Mouse (Mus musculus) midbrain, embryonic 12.5 days (tissue): Measurements from ENCODE around the gene Hilpda. TPM values are rescaled to one million over a fixed set of nuclear protein-coding genes. Genes with fewer than 3 reads are reported as not detected.

Experiments used
- ATAC-seq: fragments of 200-750 bp; cut with Nextera tagmentation; 2 replicates; pipeline ENCODE4 v1.8.0; 2017; ENCODE audit warnings: low read depth, moderate TSS enrichment, moderate library complexity; ENCODE audit not compliant: low FRiP score
- H3K27ac ChIP-seq: fragments of 300-500 bp; sonication (generic); replicated peaks from 2 replicates; pipeline ENCODE4 v1.5.1; 2016; ENCODE audit warnings: mild to moderate bottlenecking
- H3K27me3 ChIP-seq: fragments of 300-500 bp; sonication (generic); 2 replicates; pipeline ENCODE4 v1.6.1; 2016; ENCODE audit warnings: mild to moderate bottlenecking
- H3K36me3 ChIP-seq: fragments of 300-500 bp; sonication (generic); 2 replicates; pipeline ENCODE4 v1.6.1; 2016
- H3K4me1 ChIP-seq: fragments of 300-500 bp; sonication (generic); 2 replicates; pipeline ENCODE4 v1.6.1; 2016
- H3K4me2 ChIP-seq: fragments of 300-500 bp; sonication (generic); replicated peaks from 2 replicates; pipeline ENCODE4 v1.6.1; 2016; ENCODE audit warnings: mild to moderate bottlenecking, moderate library complexity
- H3K4me3 ChIP-seq: fragments of 300-500 bp; sonication (generic); 2 replicates; pipeline ENCODE4 v1.5.1; 2016; ENCODE audit warnings: mild to moderate bottlenecking
- H3K9ac ChIP-seq: fragments of 300-500 bp; sonication (generic); replicated peaks from 2 replicates; pipeline ENCODE4 v1.6.1; 2016; ENCODE audit warnings: mild to moderate bottlenecking, moderate library complexity
- H3K9me3 ChIP-seq: fragments of 300-500 bp; sonication (generic); 2 replicates; pipeline ENCODE4 v1.6.1; 2016; ENCODE audit warnings: mild to moderate bottlenecking
- WGBS: fragments of 180-500 bp; shearing (Covaris S2); methylation state at CpG from one replicate; pipeline ENCODE4 v1.1.7; 2016; 5-methylcytosine and 5-hydroxymethylcytosine counted together
- polyA plus RNA-seq: library from polyadenylated mRNA; unstranded; fragments of >200 nt; fragmentation: Nextera tagmentation; extraction: Ambion mirVana; gene quantifications from 2 replicates; pipeline ENCODE4 v1.2.1, GENCODE M21; 2016

Hilpda gene
- polyA plus RNA-seq, result 29.7 and 31.0 TPM in 2 replicates

GRCm38 (mm10) chr6:29272312-29273072 lies at the start of gene Hilpda:
Hilpda (plus strand) TSS chr6:29272488.
- 0 out of 2 replicates have a peak within 1 kb of the TSS, but pooled peaks have one; percentile 50 for H3K27ac ChIP-seq
- 0 out of 2 replicates have a peak, but pooled peaks cover 5% of the 10 kb centered on the region for H3K36me3 ChIP-seq
- H3K4me3 ChIP-seq, result peak within 1 kb of the TSS; percentile 69
- H3K9me3 ChIP-seq, result no peaks in the 10 kb centered on the region
- H3K27me3 ChIP-seq, result peaks cover 6% of the 10 kb centered on the region; the same call in 1 of the 2 replicates
- H3K4me2 ChIP-seq, result peak within 1 kb of the TSS; percentile 65
- peaks cover 8% of the 10 kb centered on the region for H3K4me1 ChIP-seq
- under 1% methylated on average over 46 of the region's 46 CpGs for WGBS
- peak within 1 kb of the TSS; percentile 76 for H3K9ac ChIP-seq
- ATAC-seq, result peak; percentile 96

GRCm38 (mm10) chr6:29229265-29229913 lies 42.9 kb upstream of the Hilpda start:
- 0 out of 2 replicates have a peak, but pooled peaks have one; percentile 30 for ATAC-seq
- Histone ChIP-seq H3K27me3 (peaks cover 3% of the 10 kb centered on the region; the same call in 1 of the 2 replicates), H3K4me3 (no peak overlapping the region), H3K9me3 (no peaks in the 10 kb centered on the region), H3K4me2 (no peak overlapping the region), H3K9ac (no peak overlapping the region), H3K27ac (no peak overlapping the region), H3K36me3 (no peaks in the 10 kb centered on the region), H3K4me1 (no peaks in the 10 kb centered on the region)
- 91% methylated on average over 6 of the region's 6 CpGs for WGBS

- Histone ChIP-seq H3K4me1 (no peaks in the 10 kb centered on the region), H3K4me3 (no peak overlapping the region), H3K36me3 (no peaks in the 10 kb centered on the region), H3K27ac (no peak overlapping the region), H3K4me2 (no peak overlapping the region), H3K9me3 (no peaks in the 10 kb centered on the region), H3K27me3 (peaks cover 3% of the 10 kb centered on the region; the same call in 1 of the 2 replicates), H3K9ac (no peak overlapping the region)
- 70% methylated on average over 6 of the region's 6 CpGs for WGBS
- no peak for ATAC-seq
Measured at GRCm38 (mm10) chr6:29230386-29230785, 41.9 kb upstream of the Hilpda start.

- Histone ChIP-seq H3K9ac (no peak overlapping the region), H3K4me1 (no peaks in the 10 kb centered on the region), H3K27me3 (peaks cover 3% of the 10 kb centered on the region; the same call in 1 of the 2 replicates), H3K36me3 (no peaks in the 10 kb centered on the region), H3K27ac (no peak overlapping the region), H3K9me3 (no peaks in the 10 kb centered on the region), H3K4me3 (no peak overlapping the region), H3K4me2 (no peak overlapping the region)
- ATAC-seq, result no peak
- 84% methylated on average over 3 of the region's 3 CpGs for WGBS
Measured at GRCm38 (mm10) chr6:29231799-29232198, 40.5 kb upstream of the Hilpda start.

GRCm38 (mm10) chr6:29232321-29232720 lies 40.0 kb upstream of the Hilpda start:
- Histone ChIP-seq H3K9ac (no peak overlapping the region), H3K27me3 (peaks cover 3% of the 10 kb centered on the region; the same call in 1 of the 2 replicates), H3K36me3 (no peaks in the 10 kb centered on the region), H3K4me3 (no peak overlapping the region), H3K9me3 (no peaks in the 10 kb centered on the region), H3K4me1 (no peaks in the 10 kb centered on the region), H3K4me2 (no peak overlapping the region), H3K27ac (no peak overlapping the region)
- 84% methylated on average over 6 of the region's 6 CpGs for WGBS
- no peak for ATAC-seq

GRCm38 (mm10) chr6:29233710-29234109 lies 38.6 kb upstream of the Hilpda start:
- no peak for ATAC-seq
- H3K4me2 ChIP-seq, result no peak overlapping the region
- no peak overlapping the region for H3K4me3 ChIP-seq
- no peaks in the 10 kb centered on the region for H3K4me1 ChIP-seq
- H3K27ac ChIP-seq, result no peak overlapping the region
- no peak overlapping the region for H3K9ac ChIP-seq
- H3K27me3 ChIP-seq, result peaks cover 3% of the 10 kb centered on the region; the same call in 1 of the 2 replicates
- H3K36me3 ChIP-seq, result no peaks in the 10 kb centered on the region
- 81% methylated on average over 3 of the region's 3 CpGs for WGBS
- H3K9me3 ChIP-seq, result no peaks in the 10 kb centered on the region

GRCm38 (mm10) chr6:29234272-29234671 lies 38.0 kb upstream of the Hilpda start:
- H3K36me3 ChIP-seq, result no peaks in the 10 kb centered on the region
- 55% methylated on average over 8 of the region's 8 CpGs for WGBS

GRCm38 (mm10) chr6:29240806-29241205 lies 31.5 kb upstream of the Hilpda start:
- H3K9ac ChIP-seq, result no peak overlapping the region
- no peaks in the 10 kb centered on the region for H3K36me3 ChIP-seq
- no peaks in the 10 kb centered on the region for H3K4me1 ChIP-seq
- H3K27ac ChIP-seq, result no peak overlapping the region
- WGBS, result 31% methylated on average over 2 of the region's 2 CpGs
- H3K9me3 ChIP-seq, result no peaks in the 10 kb centered on the region
- no peak overlapping the region for H3K4me3 ChIP-seq
- H3K4me2 ChIP-seq, result no peak overlapping the region
- 0 out of 2 replicates have a peak, but pooled peaks have one; percentile 34 for ATAC-seq
- H3K27me3 ChIP-seq, result no peaks in the 10 kb centered on the region

More at GRCm38 (mm10) chr6:29234272-29234671, 38.0 kb upstream of the Hilpda start:
- Histone ChIP-seq H3K4me1 (no peaks in the 10 kb centered on the region), H3K9ac (no peak overlapping the region), H3K27me3 (peaks cover 3% of the 10 kb centered on the region; the same call in 1 of the 2 replicates), H3K4me3 (no peak overlapping the region), H3K27ac (no peak overlapping the region), H3K4me2 (no peak overlapping the region), H3K9me3 (no peaks in the 10 kb centered on the region)
- ATAC-seq, result no peak

GRCm38 (mm10) chr6:29241697-29242096 lies 30.6 kb upstream of the Hilpda start:
- H3K4me3 ChIP-seq, result no peak overlapping the region
- H3K4me1 ChIP-seq, result no peaks in the 10 kb centered on the region
- no peak overlapping the region for H3K9ac ChIP-seq
- H3K4me2 ChIP-seq, result no peak overlapping the region
- no peaks in the 10 kb centered on the region for H3K36me3 ChIP-seq
- H3K9me3 ChIP-seq, result no peaks in the 10 kb centered on the region
- no peaks in the 10 kb centered on the region for H3K27me3 ChIP-seq
- no peak overlapping the region for H3K27ac ChIP-seq
- 58% methylated on average over 2 of the region's 2 CpGs for WGBS
- ATAC-seq, result no peak

- WGBS, result 46% methylated on average over 1 of the region's 1 CpGs
Measured at GRCm38 (mm10) chr6:29242265-29242664, 30.0 kb upstream of the Hilpda start.

GRCm38 (mm10) chr6:29245272-29246120 lies 26.8 kb upstream of the Hilpda start:
- Histone ChIP-seq H3K9ac (no peak overlapping the region), H3K4me2 (no peak overlapping the region), H3K4me1 (no peaks in the 10 kb centered on the region), H3K27me3 (no peaks in the 10 kb centered on the region), H3K36me3 (no peaks in the 10 kb centered on the region), H3K4me3 (no peak overlapping the region), H3K9me3 (no peaks in the 10 kb centered on the region), H3K27ac (no peak overlapping the region)
- 85% methylated on average over 14 of the region's 14 CpGs for WGBS
- no peak for ATAC-seq

More at GRCm38 (mm10) chr6:29242265-29242664, 30.0 kb upstream of the Hilpda start:
- Histone ChIP-seq H3K4me3 (no peak overlapping the region), H3K27me3 (no peaks in the 10 kb centered on the region), H3K9ac (no peak overlapping the region), H3K36me3 (no peaks in the 10 kb centered on the region), H3K4me1 (no peaks in the 10 kb centered on the region), H3K9me3 (no peaks in the 10 kb centered on the region), H3K4me2 (no peak overlapping the region), H3K27ac (no peak overlapping the region)
- ATAC-seq, result no peak
